In genomic region chr1:35941642-35942077, GRCm38 (mm10) we compare ENCODE assay signal across 16 mouse cellular contexts.
A peak's percentile ranks its signal among the peaks of the same experiment; 100 is the strongest.
DNase-seq lines count a peak whose midpoint lies in the region; ATAC-seq and TF ChIP-seq lines count a peak whose summit lies in the region.
"Had no signal": no experiment of that assay in that cellular context is flagged by ENCODE, and none has a peak within 500 bp of the region (broad histone marks: within the 10 kb centered on the region; RNA-seq: fewer than 3 reads in every experiment).

No protein-coding gene starts in this region.

- 11% methylated on average over 8 of the region's 8 CpGs for WGBS in forebrain, embryonic 10.5 days
- WGBS in forebrain, postnatal 0 days: 10% methylated on average over 8 of the region's 8 CpGs
- 27% methylated on average over 8 of the region's 8 CpGs for WGBS in kidney, postnatal 0 days
- WGBS in thymus, adult 2 months: 93% methylated on average over 8 of the region's 8 CpGs

- H3K27ac ChIP-seq in forebrain, embryonic 10.5 days: peak overlapping the region; percentile 77
- no peak overlapping the region for H3K27ac ChIP-seq in forebrain, postnatal 0 days (ENCODE audit: low read depth, low read length)
- H3K27ac ChIP-seq in kidney, postnatal 0 days: no peak overlapping the region
- no peak overlapping the region for H3K27ac ChIP-seq in thymus, adult 2 months (ENCODE audit: control insufficient read depth, insufficient read depth, low read length)
- H3K27ac ChIP-seq: liver, embryonic 13.5 days had no signal

- peak; percentile 46 for DNase-seq in forebrain, embryonic 10.5 days (ENCODE audit: extremely low spot score, low spot score)
- no peak for DNase-seq in forebrain, postnatal 0 days
- DNase-seq in kidney, postnatal 0 days (ENCODE audit: low spot score): peak; percentile 38
- no peak for DNase-seq in kidney, postnatal 10 days
- peak; percentile 23 for DNase-seq in mesoderm, embryonic 11.5 days (ENCODE audit: low read depth, low spot score)
- peak; percentile 53 for DNase-seq in retina, postnatal 1 day
- DNase-seq in thymus, adult 2 months: no peak
- DNase-seq in Muller cell, postnatal 12 days (ENCODE audit: inconsistent ontology term): no peak
- DNase-seq: cerebellum, postnatal 14 days; gastrocnemius, postnatal 14 days; liver, embryonic 13.5 days; right cerebral cortex, postnatal 14 days; thymus, postnatal 4 days had no signal

- no peak for TF ChIP-seq POLR2A in thymus, adult 2 months (IDR thresholded peaks at IDR 0.05; ENCODE audit: control insufficient read depth, extremely low read depth, insufficient read depth, low read length, poor library complexity)

- peaks cover 42% of the 10 kb centered on the region for H3K4me1 ChIP-seq in forebrain, embryonic 10.5 days
- H3K4me1 ChIP-seq in forebrain, postnatal 0 days (ENCODE audit: insufficient read depth): 0 out of 2 replicates have a peak, but pooled peaks cover 2% of the 10 kb centered on the region
- H3K4me1 ChIP-seq in kidney, postnatal 0 days (replicated peaks; ENCODE audit: insufficient read depth, low read length): no peaks in the 10 kb centered on the region
- H3K4me1 ChIP-seq in thymus, adult 2 months (replicated peaks; ENCODE audit: control insufficient read depth, insufficient read depth, low read length): no peaks in the 10 kb centered on the region

- no peak overlapping the region for H3K4me2 ChIP-seq in forebrain, postnatal 0 days (ENCODE audit: low read depth)
- H3K4me2 ChIP-seq in kidney, postnatal 0 days (ENCODE audit: low read length): no peak overlapping the region
- H3K4me2 ChIP-seq: liver, embryonic 13.5 days had no signal

- no peaks in the 10 kb centered on the region for H3K27me3 ChIP-seq in forebrain, embryonic 10.5 days (ENCODE audit: poor library complexity, severe bottlenecking)
- H3K27me3 ChIP-seq in forebrain, postnatal 0 days (ENCODE audit: insufficient read depth, low read length): no peaks in the 10 kb centered on the region
- H3K27me3 ChIP-seq in kidney, postnatal 0 days (ENCODE audit: insufficient read depth, low read length): no peaks in the 10 kb centered on the region
- H3K27me3 ChIP-seq in thymus, adult 2 months (ENCODE audit: control insufficient read depth, insufficient read depth, low read length): no peaks in the 10 kb centered on the region
- H3K27me3 ChIP-seq: liver, embryonic 13.5 days; Patski had no signal

- no peak for ATAC-seq in forebrain, postnatal 0 days
- no peak; the same call in 1 of the 2 replicates for ATAC-seq in kidney, postnatal 0 days (replicated peaks; ENCODE audit: low FRiP score, low read depth)
- ATAC-seq: intestine, postnatal 0 days; Patski had no signal

- no peak overlapping the region for H3K4me3 ChIP-seq in forebrain, embryonic 10.5 days
- H3K4me3 ChIP-seq in forebrain, postnatal 0 days (ENCODE audit: low read depth, low read length): no peak overlapping the region
- H3K4me3 ChIP-seq in kidney, postnatal 0 days (replicated peaks; ENCODE audit: low read depth, low read length): no peak overlapping the region
- no peak overlapping the region for H3K4me3 ChIP-seq in thymus, adult 2 months (ENCODE audit: control insufficient read depth, insufficient read depth, low read length)
- H3K4me3 ChIP-seq: erythroblast, embryonic 14.5 days; liver, embryonic 13.5 days had no signal

- no peaks in the 10 kb centered on the region for H3K36me3 ChIP-seq in forebrain, embryonic 10.5 days (replicated peaks)
- no peaks in the 10 kb centered on the region for H3K36me3 ChIP-seq in forebrain, postnatal 0 days (ENCODE audit: insufficient read depth)
- H3K36me3 ChIP-seq in kidney, postnatal 0 days (ENCODE audit: insufficient read depth, low read length): no peaks in the 10 kb centered on the region
- no peaks in the 10 kb centered on the region for H3K36me3 ChIP-seq in thymus, adult 2 months (ENCODE audit: control insufficient read depth, insufficient read depth, low read length)
- H3K36me3 ChIP-seq: liver, embryonic 13.5 days had no signal

- H3K9ac ChIP-seq in forebrain, postnatal 0 days: no peak overlapping the region
- no peak overlapping the region for H3K9ac ChIP-seq in kidney, postnatal 0 days (ENCODE audit: low read depth, low read length)
- H3K9ac ChIP-seq: liver, embryonic 13.5 days had no signal

- H3K9me3 ChIP-seq in forebrain, embryonic 10.5 days: no peaks in the 10 kb centered on the region
- H3K9me3 ChIP-seq in forebrain, postnatal 0 days (ENCODE audit: low read length): no peaks in the 10 kb centered on the region
- H3K9me3 ChIP-seq in kidney, postnatal 0 days (replicated peaks; ENCODE audit: low read length): no peaks in the 10 kb centered on the region
- H3K9me3 ChIP-seq: liver, embryonic 13.5 days had no signal

- no peak for TF ChIP-seq CTCF in forebrain, postnatal 0 days (IDR thresholded peaks at IDR 0.05; ENCODE audit: low read depth)
- TF ChIP-seq CTCF in kidney, postnatal 0 days (IDR thresholded peaks at IDR 0.05; ENCODE audit: low read depth): no peak
- TF ChIP-seq CTCF in thymus, adult 2 months (IDR thresholded peaks at IDR 0.05; ENCODE audit: borderline replicate concordance, control insufficient read depth, extremely low read depth, insufficient read depth, low read length, poor library complexity): no peak

Comparison
In these comparisons a context has a peak if more than half of its experiments do, and no peak if none do; other contexts are left out.
1. DNase-seq: peak in forebrain, embryonic 10.5 days (single experiment), kidney, postnatal 0 days (single experiment), mesoderm, embryonic 11.5 days (single experiment) and retina, postnatal 1 day (single experiment); none in forebrain, postnatal 0 days (single experiment), kidney, postnatal 10 days (single experiment), thymus, adult 2 months (single experiment) and Muller cell, postnatal 12 days (single experiment).